Mouse (Mus musculus) heart, adult 18-20 months (tissue): ENCODE data around the gene Prmt1. TPM values are rescaled to one million over a fixed set of nuclear protein-coding genes. Genes with fewer than 3 reads are reported as not detected.

Experiments used
- DNase-seq, 2 experiments: peaks; one replicate each; pipeline ENCODE4 v3.0.0; 2021 to 2022; ENCODE audit warnings: mixed read lengths in 1 of 2
- total RNA-seq, 2 experiments: library from RNA; stranded (reverse); gene quantifications; 2 replicates each; pipeline ENCODE4 v1.2.3; 2021

The Prmt1 gene
- total RNA-seq, 2 experiments from 2014 or later, result 90.3 to 110 TPM

- peak; percentile 84 to 94 for DNase-seq
These were observed 3.3 kb downstream of the Prmt1 start for GRCm38 (mm10) chr7:44983085-44983484.

- no peak for DNase-seq
These were observed 4.8 kb downstream of the Prmt1 start for GRCm38 (mm10) chr7:44981539-44981938.

GRCm38 (mm10) chr7:44978300-44978699 is 8.1 kb downstream of the Prmt1 start:
- no peak for DNase-seq

DNA sequence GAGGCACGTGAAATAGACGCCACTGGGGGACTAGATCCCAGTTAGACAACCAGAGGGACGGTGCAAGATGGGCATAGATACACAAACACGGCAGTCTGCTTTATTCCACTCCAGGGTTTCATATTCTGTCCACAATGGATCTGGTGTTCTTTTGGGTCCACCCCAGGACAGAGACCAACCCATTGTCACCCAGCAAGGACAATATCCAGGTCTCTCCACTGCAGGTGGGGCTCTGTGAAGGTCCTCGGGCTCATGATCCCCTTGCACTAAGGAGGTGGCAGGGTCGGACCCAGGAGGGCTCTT is 11.3 kb downstream of the Prmt1 start:
- no peak for DNase-seq

GRCm38 (mm10) chr7:44974383-44975116 is 11.8 kb downstream of the Prmt1 start, which contains the start of gene Cpt1c:
Gene Cpt1c (minus strand): TSS chr7:44974851.
- DNase-seq, result peak; percentile 83 to 86

- no peak for DNase-seq
These were observed 12.8 kb downstream of the Prmt1 start for GRCm38 (mm10) chr7:44973415-44974130.

GRCm38 (mm10) chr7:44971142-44971541 is 15.2 kb downstream of the Prmt1 start:
- DNase-seq, result no peak

- peak; percentile 84 to 91 for DNase-seq
These were observed 16.1 kb downstream of the Prmt1 start for GRCm38 (mm10) chr7:44970231-44970691.

DNA sequence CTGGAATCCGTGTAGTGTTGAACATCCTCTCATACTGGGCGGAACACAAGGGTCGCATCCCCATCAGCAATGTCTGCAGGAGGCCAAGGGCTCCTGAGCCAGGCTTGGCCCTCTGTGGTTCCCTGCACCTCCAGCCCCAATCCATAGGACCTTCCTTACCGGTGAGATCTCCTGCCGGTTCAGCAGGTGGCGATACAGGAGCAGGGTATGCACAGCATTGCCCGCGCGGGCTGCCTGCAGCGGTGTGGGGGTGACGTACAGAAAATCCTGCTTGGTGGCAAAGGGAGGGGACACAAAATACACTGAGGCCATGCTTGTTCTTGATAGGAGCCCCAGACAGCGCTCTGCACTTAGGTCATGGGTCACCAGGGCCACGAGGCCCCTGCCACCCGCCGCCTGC is 19.7 kb downstream of the Prmt1 start:
- no peak for DNase-seq

- DNase-seq, result no peak
These were observed 20.4 kb downstream of the Prmt1 start for GRCm38 (mm10) chr7:44965975-44966374.

DNA sequence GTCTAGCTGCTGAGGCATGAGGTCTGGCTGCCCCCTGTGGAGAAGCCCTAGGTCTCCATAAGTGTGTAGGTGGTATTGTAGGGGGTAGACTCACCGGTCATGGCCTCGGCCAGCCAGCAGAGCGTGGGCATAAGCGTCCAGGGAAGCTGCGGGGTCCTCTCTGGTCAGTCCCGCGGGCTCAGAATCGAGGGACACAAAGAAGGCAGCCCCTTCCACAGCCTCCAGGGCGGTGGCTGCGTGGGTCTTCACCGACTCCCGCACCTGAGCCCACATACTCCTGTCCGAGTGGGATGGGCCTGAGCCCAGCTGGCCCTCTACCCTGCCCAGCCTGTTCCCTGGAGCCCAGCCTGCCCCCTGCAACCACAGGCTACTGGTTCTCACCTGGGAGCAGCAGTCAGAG is 21.4 kb downstream of the Prmt1 start:
- DNase-seq, result no peak

- no peak for DNase-seq
These were observed 23.5 kb downstream of the Prmt1 start for GRCm38 (mm10) chr7:44962831-44963230.

- no peak for DNase-seq
These were observed 24.0 kb downstream of the Prmt1 start for GRCm38 (mm10) chr7:44962337-44962736.

- DNase-seq, result no peak
These were observed 25.9 kb downstream of the Prmt1 start for GRCm38 (mm10) chr7:44960512-44960910.

DNA sequence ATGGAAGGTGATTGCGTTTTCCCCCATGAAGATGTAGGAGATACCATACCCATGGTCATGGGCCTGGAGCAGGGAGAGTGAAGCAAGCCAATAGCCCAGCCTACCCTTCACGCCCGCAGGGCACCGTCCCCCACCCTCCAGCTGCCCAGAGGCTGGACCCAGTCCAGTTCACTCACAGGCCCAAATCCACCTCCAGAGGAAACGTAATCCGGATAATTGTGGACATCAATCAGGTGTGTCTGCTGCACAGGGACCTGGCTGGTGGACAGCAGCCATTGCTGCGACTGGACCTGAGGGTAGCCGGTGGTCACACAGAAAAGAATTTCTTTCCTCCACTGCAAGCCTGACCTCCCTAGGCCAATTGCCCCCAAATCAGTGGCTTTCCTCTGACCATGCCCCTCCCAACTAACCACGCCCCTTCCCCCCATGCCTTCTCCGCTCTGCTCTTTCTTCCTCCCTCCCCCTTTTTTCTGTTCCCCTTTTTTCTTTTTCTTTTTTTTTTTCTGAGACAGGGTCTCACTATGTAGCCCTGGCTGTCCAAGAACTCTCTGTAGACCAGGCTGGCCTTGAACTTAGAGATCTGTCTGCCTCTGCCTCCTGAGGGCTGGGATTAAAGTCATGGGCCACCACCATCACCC is 26.4 kb downstream of the Prmt1 start:
- DNase-seq, result no peak

- DNase-seq, result no peak
These were observed 27.1 kb downstream of the Prmt1 start for GRCm38 (mm10) chr7:44959281-44959680.

DNA sequence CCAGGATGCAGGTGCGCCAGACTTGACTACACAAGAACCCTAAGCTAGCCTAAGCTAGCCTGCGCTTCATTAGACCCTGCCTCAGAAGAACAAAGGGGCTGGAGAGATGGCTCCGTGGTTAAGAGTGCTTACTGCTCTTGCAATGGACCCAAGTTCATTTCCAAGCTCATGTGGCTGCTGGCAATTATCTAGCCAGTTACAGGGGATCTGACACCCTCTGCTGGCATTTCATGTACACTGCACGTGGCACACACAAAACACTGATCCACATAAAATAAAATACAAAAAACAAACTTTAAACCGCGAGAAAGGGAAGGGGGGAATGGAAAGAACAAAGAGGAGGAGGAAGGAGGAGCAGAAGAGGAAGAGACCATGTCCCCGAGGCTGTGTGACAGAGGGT is 28.2 kb downstream of the Prmt1 start:
- DNase-seq, result peak; percentile 55 to 63

- DNase-seq, result peak; percentile 70 to 83
These were observed 29.1 kb downstream of the Prmt1 start for GRCm38 (mm10) chr7:44957183-44957835.

GRCm38 (mm10) chr7:44956266-44956665 is 30.1 kb downstream of the Prmt1 start:
- DNase-seq, result no peak

DNA sequence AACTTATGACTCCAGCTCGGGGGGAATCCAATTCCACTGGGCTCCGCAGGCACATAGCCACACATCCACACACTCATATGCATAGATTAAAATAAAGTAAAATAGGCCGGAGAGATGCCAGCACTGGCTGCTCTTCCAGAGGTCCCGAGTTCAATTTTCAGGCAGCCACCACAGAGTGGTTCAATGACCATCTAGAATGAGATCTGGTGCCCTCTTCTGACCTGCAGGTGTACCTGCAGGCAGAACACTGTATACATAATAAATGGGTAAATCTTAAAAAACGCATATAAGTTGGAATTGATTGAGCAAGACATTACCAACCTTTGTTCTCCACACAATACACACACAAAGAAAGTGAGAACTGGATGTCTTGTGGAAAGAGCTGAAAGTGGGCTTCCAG is 30.7 kb downstream of the Prmt1 start:
- no peak for DNase-seq

DNA sequence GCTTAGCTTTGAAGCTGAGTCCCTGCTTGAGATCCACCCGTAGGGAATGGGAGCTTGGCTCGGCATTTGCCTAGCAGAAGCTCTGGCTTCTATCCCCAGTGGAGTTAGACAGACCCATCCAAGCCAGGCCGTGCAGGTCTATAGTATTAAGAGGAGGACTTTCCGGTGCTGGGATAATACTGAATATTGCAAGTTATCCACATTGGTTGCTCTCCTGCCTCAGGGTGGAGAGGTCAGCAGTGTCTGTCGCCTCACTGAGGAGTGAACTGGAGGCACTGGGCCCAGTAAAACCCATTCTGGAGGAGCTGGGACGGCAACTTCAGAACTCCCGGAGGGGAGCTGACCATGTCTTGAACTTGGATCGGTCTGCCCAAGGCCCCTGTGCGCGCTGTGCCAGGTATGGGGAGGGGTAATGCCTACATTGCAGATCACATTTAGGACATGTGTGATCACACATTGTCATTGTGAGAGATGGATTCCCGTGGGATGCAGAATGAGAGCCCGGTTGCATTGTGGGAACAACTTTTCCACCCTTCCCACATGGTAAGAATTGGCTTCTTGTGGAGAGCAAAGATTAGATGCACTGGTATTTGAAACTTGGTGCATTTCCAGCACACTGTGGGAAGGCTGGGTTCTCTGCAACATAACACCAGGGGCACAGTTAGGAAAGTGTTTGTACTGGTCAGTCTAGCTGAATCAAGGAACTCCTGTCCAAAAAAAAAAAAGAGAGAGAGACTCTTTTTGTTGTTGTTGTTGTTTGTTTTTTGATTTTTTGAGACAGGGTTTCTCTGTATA is 32.1 kb downstream of the Prmt1 start:
- DNase-seq, result no peak

GRCm38 (mm10) chr7:44953561-44953960 is 32.8 kb downstream of the Prmt1 start:
- DNase-seq, result no peak
